In the genomic region with DNA sequence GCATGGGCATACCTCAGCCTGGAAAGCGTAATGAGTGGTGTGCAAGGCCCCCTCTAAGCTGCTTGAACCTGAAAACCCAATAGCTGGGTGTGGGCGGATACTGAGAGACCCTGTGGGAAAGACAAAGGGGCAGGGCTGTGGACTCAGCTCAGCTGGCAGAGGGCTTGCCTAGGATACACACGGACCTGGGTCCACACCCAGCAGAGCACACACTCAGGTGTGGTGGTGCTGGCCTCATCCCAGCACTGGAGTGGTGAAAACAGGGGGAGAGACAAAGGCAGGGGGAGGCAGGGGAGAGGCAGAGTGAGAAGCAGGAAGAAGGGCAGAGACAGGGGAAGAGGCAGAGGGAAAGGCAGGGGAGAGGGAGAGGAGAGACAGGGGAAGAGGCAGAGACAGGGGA, we compare ENCODE assay signal across 24 mouse cellular contexts.
DNase-seq lines count a peak whose midpoint lies in the region; ATAC-seq and TF ChIP-seq lines count a peak whose summit lies in the region.
"Had no signal": no experiment of that assay in that cellular context is flagged by ENCODE, and none has a peak within 500 bp of the region (broad histone marks: within the 10 kb centered on the region; RNA-seq: fewer than 3 reads in every experiment).

No protein-coding gene starts in this region.

- H3K9ac ChIP-seq in hindbrain, embryonic 13.5 days, result no peak overlapping the region
- no peak overlapping the region for H3K9ac ChIP-seq in hindbrain, embryonic 14.5 days
- no peak overlapping the region for H3K9ac ChIP-seq in midbrain, embryonic 11.5 days (ENCODE audit: low read length)
- H3K9ac ChIP-seq in midbrain, embryonic 16.5 days (ENCODE audit: low read depth, low read length), result no peak overlapping the region
- no peak overlapping the region for H3K9ac ChIP-seq in midbrain, embryonic 15.5 days
- no peak overlapping the region for H3K9ac ChIP-seq in stomach, postnatal 0 days (ENCODE audit: low read length)
- H3K9ac ChIP-seq: embryonic facial prominence, embryonic 13.5 days; forebrain, embryonic 13.5 days; heart, embryonic 15.5 days; limb, embryonic 13.5 days; lung, embryonic 15.5 days had no signal

- TF ChIP-seq EP300 in stomach, postnatal 0 days (optimal IDR thresholded peaks at IDR 0.05), result no peak

- peak overlapping the region; percentile 3; the same call in 1 of the 2 replicates for H3K27ac ChIP-seq in hindbrain, embryonic 13.5 days
- no peak overlapping the region for H3K27ac ChIP-seq in hindbrain, embryonic 14.5 days
- no peak overlapping the region for H3K27ac ChIP-seq in midbrain, embryonic 11.5 days (ENCODE audit: low read depth, low read length)
- no peak overlapping the region for H3K27ac ChIP-seq in midbrain, embryonic 16.5 days (ENCODE audit: low read length)
- H3K27ac ChIP-seq in midbrain, embryonic 15.5 days, result 0 out of 2 replicates have a peak overlapping the region, but pooled peaks have one; percentile 29
- H3K27ac ChIP-seq in stomach, postnatal 0 days (replicated peaks), result no peak overlapping the region
- H3K27ac ChIP-seq: embryonic facial prominence, embryonic 13.5 days; forebrain, embryonic 13.5 days; heart, embryonic 10.5 days; heart, embryonic 15.5 days; hindbrain, postnatal 0 days; limb, embryonic 13.5 days; lung, embryonic 15.5 days had no signal

- peaks cover 22% of the 10 kb centered on the region for H3K4me1 ChIP-seq in hindbrain, embryonic 13.5 days (replicated peaks)
- H3K4me1 ChIP-seq in hindbrain, embryonic 14.5 days (replicated peaks; ENCODE audit: control insufficient read depth, insufficient read depth, low read length), result peaks cover 13% of the 10 kb centered on the region; the same call in 1 of the 2 replicates
- H3K4me1 ChIP-seq in midbrain, embryonic 11.5 days (ENCODE audit: control insufficient read depth, insufficient read depth, low read length), result peaks cover 20% of the 10 kb centered on the region
- peaks cover 13% of the 10 kb centered on the region; the same call in 1 of the 2 replicates for H3K4me1 ChIP-seq in midbrain, embryonic 16.5 days (ENCODE audit: control insufficient read depth, insufficient read depth, low read length)
- peaks cover 20% of the 10 kb centered on the region for H3K4me1 ChIP-seq in midbrain, embryonic 15.5 days
- H3K4me1 ChIP-seq in stomach, postnatal 0 days (replicated peaks; ENCODE audit: control insufficient read depth, insufficient read depth), result no peaks in the 10 kb centered on the region
- H3K4me1 ChIP-seq: heart, embryonic 10.5 days; heart, embryonic 15.5 days; lung, embryonic 15.5 days had no signal

- H3K36me3 ChIP-seq in hindbrain, embryonic 13.5 days, result no peaks in the 10 kb centered on the region
- no peaks in the 10 kb centered on the region for H3K36me3 ChIP-seq in hindbrain, embryonic 14.5 days (replicated peaks; ENCODE audit: control insufficient read depth, insufficient read depth)
- H3K36me3 ChIP-seq in midbrain, embryonic 11.5 days (ENCODE audit: control insufficient read depth, insufficient read depth, low read length), result no peaks in the 10 kb centered on the region
- no peaks in the 10 kb centered on the region for H3K36me3 ChIP-seq in midbrain, embryonic 16.5 days (ENCODE audit: control insufficient read depth, insufficient read depth, low read length)
- H3K36me3 ChIP-seq in midbrain, embryonic 15.5 days (replicated peaks), result no peaks in the 10 kb centered on the region
- H3K36me3 ChIP-seq in stomach, postnatal 0 days (ENCODE audit: control insufficient read depth, insufficient read depth, low read length), result no peaks in the 10 kb centered on the region
- H3K36me3 ChIP-seq: embryonic facial prominence, embryonic 13.5 days; heart, embryonic 10.5 days; heart, embryonic 15.5 days; limb, embryonic 13.5 days; lung, embryonic 15.5 days had no signal

- WGBS in hindbrain, embryonic 13.5 days, result 39% methylated on average over 3 of the region's 3 CpGs
- WGBS in hindbrain, embryonic 14.5 days, result 59% methylated on average over 3 of the region's 3 CpGs
- 42% methylated on average over 3 of the region's 3 CpGs for WGBS in midbrain, embryonic 11.5 days
- 32% methylated on average over 3 of the region's 3 CpGs for WGBS in midbrain, embryonic 16.5 days
- 34% methylated on average over 3 of the region's 3 CpGs for WGBS in midbrain, embryonic 15.5 days
- 39% methylated on average over 3 of the region's 3 CpGs for WGBS in stomach, postnatal 0 days

- H3K4me2 ChIP-seq in hindbrain, embryonic 13.5 days, result no peak overlapping the region
- H3K4me2 ChIP-seq in hindbrain, embryonic 14.5 days (replicated peaks), result no peak overlapping the region
- H3K4me2 ChIP-seq in midbrain, embryonic 11.5 days, result no peak overlapping the region
- H3K4me2 ChIP-seq in midbrain, embryonic 16.5 days (ENCODE audit: low read length), result no peak overlapping the region
- no peak overlapping the region for H3K4me2 ChIP-seq in midbrain, embryonic 15.5 days
- no peak overlapping the region for H3K4me2 ChIP-seq in stomach, postnatal 0 days (replicated peaks; ENCODE audit: low read depth)
- H3K4me2 ChIP-seq: embryonic facial prominence, embryonic 13.5 days; forebrain, embryonic 13.5 days; heart, embryonic 15.5 days; limb, embryonic 13.5 days; liver, embryonic 11.5 days; lung, embryonic 15.5 days had no signal

- H3K4me3 ChIP-seq in hindbrain, embryonic 13.5 days, result no peak overlapping the region
- H3K4me3 ChIP-seq in hindbrain, embryonic 14.5 days (replicated peaks; ENCODE audit: low read length), result no peak overlapping the region
- H3K4me3 ChIP-seq in midbrain, embryonic 11.5 days (ENCODE audit: low read depth, low read length), result no peak overlapping the region
- no peak overlapping the region for H3K4me3 ChIP-seq in midbrain, embryonic 16.5 days (ENCODE audit: low read depth, low read length)
- no peak overlapping the region for H3K4me3 ChIP-seq in midbrain, embryonic 15.5 days
- no peak overlapping the region for H3K4me3 ChIP-seq in stomach, postnatal 0 days (ENCODE audit: low read depth, low read length)
- H3K4me3 ChIP-seq: embryonic facial prominence, embryonic 13.5 days; forebrain, embryonic 13.5 days; heart, embryonic 10.5 days; heart, embryonic 15.5 days; limb, embryonic 13.5 days; lung, embryonic 15.5 days had no signal

- ATAC-seq in hindbrain, embryonic 13.5 days (ENCODE audit: low FRiP score), result 0 out of 2 replicates have a peak, but pooled peaks have one; percentile 28
- ATAC-seq in hindbrain, embryonic 14.5 days (ENCODE audit: low FRiP score), result no peak
- ATAC-seq in midbrain, embryonic 11.5 days (ENCODE audit: low FRiP score), result 0 out of 2 replicates have a peak, but pooled peaks have one; percentile 24
- ATAC-seq in midbrain, embryonic 16.5 days, result no peak
- ATAC-seq in midbrain, embryonic 15.5 days (replicated peaks), result no peak
- peak; percentile 87 for ATAC-seq in stomach, postnatal 0 days (ENCODE audit: low FRiP score, low TSS enrichment)
- ATAC-seq in inflammation-experienced regulatory T-cells, adult 6 months, result no peak
- ATAC-seq: forebrain, embryonic 13.5 days; hindbrain, postnatal 0 days had no signal

- no peak for DNase-seq in hindbrain, embryonic 14.5 days (ENCODE audit: low spot score)
- no peak for DNase-seq in midbrain, embryonic 11.5 days (ENCODE audit: low spot score, missing footprints)
- DNase-seq in stomach, postnatal 0 days (ENCODE audit: low spot score), result peak; percentile 39
- DNase-seq: adrenal gland, adult 2 months; adrenal gland, postnatal 36 days; cerebellum, adult 18-20 months; cerebellum, postnatal 10 days; gastrocnemius, postnatal 14 days; kidney, adult 11 months; kidney, postnatal 14 days; right cerebral cortex, postnatal 4 days; thymus, postnatal 14 days had no signal

- H3K9me3 ChIP-seq in hindbrain, embryonic 13.5 days, result no peaks in the 10 kb centered on the region
- H3K9me3 ChIP-seq in hindbrain, embryonic 14.5 days (ENCODE audit: control insufficient read depth, low read length), result no peaks in the 10 kb centered on the region
- no peaks in the 10 kb centered on the region for H3K9me3 ChIP-seq in midbrain, embryonic 11.5 days (ENCODE audit: control insufficient read depth, low read length)
- H3K9me3 ChIP-seq in midbrain, embryonic 16.5 days (replicated peaks; ENCODE audit: control insufficient read depth, low read length, poor library complexity, severe bottlenecking), result no peaks in the 10 kb centered on the region
- H3K9me3 ChIP-seq in midbrain, embryonic 15.5 days, result no peaks in the 10 kb centered on the region
- no peaks in the 10 kb centered on the region for H3K9me3 ChIP-seq in stomach, postnatal 0 days (ENCODE audit: control insufficient read depth, low read length)
- H3K9me3 ChIP-seq: embryonic facial prominence, embryonic 13.5 days; forebrain, embryonic 13.5 days; heart, embryonic 10.5 days; heart, embryonic 15.5 days; limb, embryonic 13.5 days; lung, embryonic 15.5 days had no signal

- H3K27me3 ChIP-seq in hindbrain, embryonic 13.5 days, result no peaks in the 10 kb centered on the region
- H3K27me3 ChIP-seq in hindbrain, embryonic 14.5 days (ENCODE audit: control insufficient read depth, insufficient read depth, low read length), result no peaks in the 10 kb centered on the region
- H3K27me3 ChIP-seq in midbrain, embryonic 11.5 days (ENCODE audit: control insufficient read depth, insufficient read depth, low read length), result no peaks in the 10 kb centered on the region
- no peaks in the 10 kb centered on the region for H3K27me3 ChIP-seq in midbrain, embryonic 16.5 days (ENCODE audit: control insufficient read depth, insufficient read depth, low read depth, low read length)
- H3K27me3 ChIP-seq in midbrain, embryonic 15.5 days (replicated peaks), result 0 out of 2 replicates have a peak, but pooled peaks cover 2% of the 10 kb centered on the region
- H3K27me3 ChIP-seq in stomach, postnatal 0 days (ENCODE audit: control insufficient read depth, insufficient read depth, low read length), result no peaks in the 10 kb centered on the region
- H3K27me3 ChIP-seq: embryonic facial prominence, embryonic 13.5 days; forebrain, embryonic 13.5 days; heart, embryonic 15.5 days; limb, embryonic 13.5 days; lung, embryonic 15.5 days had no signal

- TF ChIP-seq CTCF in stomach, postnatal 0 days (IDR thresholded peaks at IDR 0.05; ENCODE audit: low read depth), result no peak

Comparison
In these comparisons a context has a peak if more than half of its experiments do, and no peak if none do; other contexts are left out.
1. ATAC-seq: peak in hindbrain, embryonic 13.5 days (single experiment), midbrain, embryonic 11.5 days (single experiment) and stomach, postnatal 0 days (single experiment); none in hindbrain, embryonic 14.5 days (single experiment), midbrain, embryonic 16.5 days (single experiment), midbrain, embryonic 15.5 days (single experiment) and inflammation-experienced regulatory T-cells, adult 6 months (single experiment).
2. H3K27ac ChIP-seq: peak in hindbrain, embryonic 13.5 days (single experiment) and midbrain, embryonic 15.5 days (single experiment); none in hindbrain, embryonic 14.5 days (single experiment), midbrain, embryonic 11.5 days (single experiment), midbrain, embryonic 16.5 days (single experiment) and stomach, postnatal 0 days (single experiment).